Mouse (Mus musculus): Measurements from ENCODE around the gene Pgghg. TPM values are rescaled to one million over a fixed set of nuclear protein-coding genes. Genes with fewer than 3 reads are reported as not detected.
A peak's percentile ranks its signal among the peaks of the same experiment; 100 is the strongest.

Gene Pgghg
- total and polyA plus RNA-seq, 3 experiments, result 3.1 to 3.3 (median 3.2) TPM

- Histone ChIP-seq H3K79me2 (replicated peaks; ENCODE audit: control insufficient read depth, extremely low read depth, insufficient read depth, poor library complexity, severe bottlenecking) (no peaks in the 10 kb centered on the region), H3K36me3 (replicated peaks in 1 of 2; ENCODE audit: control insufficient read depth in 1 of 2, insufficient read depth in 1 of 2, low read length in 1 of 2) (no peaks in the 10 kb centered on the region), H3K27ac (ENCODE audit: insufficient read depth, low read depth) (no peak overlapping the region), H3K4me1 (ENCODE audit: control insufficient read depth in 1 of 2, insufficient read depth in 2 of 2) (peaks cover 2 to 18% of the 10 kb centered on the region in 2 experiments; a peak in 2 of 4 replicates), H3K4me2 (ENCODE audit: insufficient read depth, low read depth, poor library complexity, severe bottlenecking) (no peak overlapping the region), H3K4me3 (replicated peaks in 1 of 3; ENCODE audit: low read depth in 2 of 3, low read length in 2 of 3, poor library complexity in 1 of 3) (no peak overlapping the region), H3K9ac (ENCODE audit: insufficient read depth, low read depth) (no peak overlapping the region), H3K27me3 (replicated peaks) (no peaks in the 10 kb centered on the region), H3K9me3 (replicated peaks; ENCODE audit: low read length) (peaks cover 7% of the 10 kb centered on the region)
- TF ChIP-seq NRF1 (IDR thresholded peaks at IDR 0.05; ENCODE audit: low read depth, low read length), result no peak
- dilution Hi-C loops (cut with MboI; ENCODE audit: extremely low pct_ligation_motif_present, extremely low pct_unique_long_range_greater_than_20kb, low sequenced_read_pairs), result no loop called here
- no peak for DNase-seq (ENCODE audit: extremely low read depth)
- in situ Hi-C loops (cut with MboI; ENCODE audit: low pct_ligation_motif_present, low pct_unique_long_range_greater_than_20kb, low sequenced_read_pairs), result loop anchor here (25.0 kb wide), 1 partner anchor 379 kb away; no protein-coding TSS in a partner anchor
Observed at GRCm38 (mm10) chr7:140982971-140983370, 41.8 kb downstream of the Pgghg start.

DNA sequence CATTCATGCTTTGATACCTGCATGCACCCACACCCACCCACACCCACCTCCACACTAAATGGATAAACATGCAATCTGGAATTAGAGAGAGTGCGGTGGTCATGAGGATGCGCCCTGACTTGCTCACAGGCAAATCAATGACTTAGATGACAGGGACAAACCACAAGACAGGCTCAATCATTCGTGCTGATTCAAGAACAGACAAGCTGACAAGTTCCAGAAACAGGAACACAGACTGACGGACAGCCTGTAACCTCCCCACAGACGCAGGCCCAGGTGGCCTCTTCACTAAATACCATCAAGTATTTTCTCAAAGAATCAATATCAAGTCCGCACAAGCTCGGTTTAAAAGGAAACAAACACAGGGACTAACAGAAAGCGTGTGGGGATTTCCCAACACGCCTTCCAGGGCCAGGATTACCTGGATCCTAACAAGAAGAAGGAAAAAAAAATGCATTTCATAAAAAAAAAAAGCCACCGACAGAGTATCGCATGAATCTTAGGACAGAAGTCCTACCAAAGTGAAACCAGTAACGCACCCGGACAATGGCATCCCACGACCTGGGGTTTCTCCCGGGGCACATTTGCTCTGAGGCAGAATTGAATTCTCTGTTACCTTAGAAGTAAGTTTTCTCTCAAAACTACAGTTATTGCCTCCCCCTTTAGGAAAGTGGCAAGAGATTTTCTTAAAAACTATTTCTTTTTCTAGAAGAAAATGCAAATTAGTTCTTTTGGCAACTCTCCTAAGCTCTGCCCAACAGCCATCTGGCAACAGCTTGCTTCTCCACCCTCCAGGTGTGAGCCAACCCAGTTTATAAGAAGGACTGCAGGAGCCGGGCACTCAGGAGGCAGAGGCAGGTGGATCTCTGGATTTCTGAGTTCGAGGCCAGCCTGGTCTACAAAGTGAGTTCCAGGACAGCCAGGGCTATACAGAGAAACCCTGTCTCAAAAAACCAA, 46.3 kb downstream of the Pgghg start:
- Histone ChIP-seq H3K4me2 (ENCODE audit: insufficient read depth, low read depth, poor library complexity, severe bottlenecking) (peak overlapping the region; percentile 82), H3K36me3 (replicated peaks in 1 of 2; ENCODE audit: control insufficient read depth in 1 of 2, insufficient read depth in 1 of 2, low read length in 1 of 2) (no peaks in the 10 kb centered on the region), H3K9ac (ENCODE audit: insufficient read depth, low read depth) (peak overlapping the region; percentile 60), H3K27me3 (replicated peaks) (no peaks in the 10 kb centered on the region), H3K9me3 (replicated peaks; ENCODE audit: low read length) (peaks cover 7% of the 10 kb centered on the region), H3K27ac (ENCODE audit: insufficient read depth, low read depth) (peak overlapping the region; percentile 37), H3K4me1 (ENCODE audit: control insufficient read depth in 1 of 2, insufficient read depth in 2 of 2) (peaks cover 29 to 44% of the 10 kb centered on the region in 2 experiments), H3K79me2 (replicated peaks; ENCODE audit: control insufficient read depth, extremely low read depth, insufficient read depth, poor library complexity, severe bottlenecking) (no peaks in the 10 kb centered on the region), H3K4me3 (replicated peaks in 1 of 3; ENCODE audit: low read depth in 2 of 3, low read length in 2 of 3, poor library complexity in 1 of 3) (peak overlapping the region; percentile 6 to 47 (median 36))
- DNase-seq (ENCODE audit: extremely low read depth), result peak; percentile 86
- in situ Hi-C loops (cut with MboI; ENCODE audit: low pct_ligation_motif_present, low pct_unique_long_range_greater_than_20kb, low sequenced_read_pairs), result loop anchor here (25.0 kb wide), 1 partner anchor 375 kb away; no protein-coding TSS in a partner anchor
- dilution Hi-C loops (cut with MboI; ENCODE audit: extremely low pct_ligation_motif_present, extremely low pct_unique_long_range_greater_than_20kb, low sequenced_read_pairs), result no loop called here
- TF ChIP-seq BHLHE40 (IDR thresholded peaks at IDR 0.05; ENCODE audit: low read depth, low read length) (peak; percentile 84), ZC3H11A (IDR thresholded peaks at IDR 0.05; ENCODE audit: low read depth, low read length) (no peak), MEF2A (IDR thresholded peaks at IDR 0.05; ENCODE audit: borderline replicate concordance, low read depth, low read length) (peak; percentile 88), POLR2AphosphoS2 (IDR thresholded peaks at IDR 0.05; ENCODE audit: low read depth, low read length) (no peak), KAT2A (IDR thresholded peaks at IDR 0.05; ENCODE audit: insufficient replicate concordance, low read length) (no peak), ZKSCAN1 (IDR thresholded peaks at IDR 0.05; ENCODE audit: borderline replicate concordance, low read depth, low read length) (no peak), SMC3 (IDR thresholded peaks at IDR 0.05; ENCODE audit: low read depth, low read length) (peak; percentile 5; the same call in 1 of the 2 replicates), USF2 (conservative IDR thresholded peaks at IDR 0.05; ENCODE audit: low read depth, low read length) (no peak), IRF4 (IDR thresholded peaks at IDR 0.05; ENCODE audit: low read depth, low read length) (peak; percentile 90), MXI1 (IDR thresholded peaks at IDR 0.05; ENCODE audit: low read depth, low read length) (peak; percentile 66; the same call in 1 of the 2 replicates), E2F4 (IDR thresholded peaks at IDR 0.05; ENCODE audit: insufficient replicate concordance, low read depth, low read length) (no peak), CTCF (conservative IDR thresholded peaks at IDR 0.05 in 1 of 2, IDR thresholded peaks at IDR 0.05 in 1 of 2; ENCODE audit: low read depth in 2 of 2, low read length in 2 of 2) (no peak), RCOR1 (conservative IDR thresholded peaks at IDR 0.05; ENCODE audit: low read depth, low read length) (peak; percentile 66; the same call in 1 of the 2 replicates), CHD1 (IDR thresholded peaks at IDR 0.05; ENCODE audit: low read depth, low read length) (peak; percentile 98), MYC (IDR thresholded peaks at IDR 0.05; ENCODE audit: low read depth, low read length) (no peak; the same call in 1 of the 2 replicates), EP300 (IDR thresholded peaks at IDR 0.05; ENCODE audit: low read length) (peak; percentile 88), GABPA (IDR thresholded peaks at IDR 0.05; ENCODE audit: insufficient replicate concordance, low read depth, low read length) (no peak), USF1 (IDR thresholded peaks at IDR 0.05; ENCODE audit: low read depth, low read length) (no peak), TCF12 (IDR thresholded peaks at IDR 0.05; ENCODE audit: low read depth, low read length) (peak; percentile 92), JUND (conservative IDR thresholded peaks at IDR 0.05; ENCODE audit: low read depth, low read length) (no peak; the same call in 1 of the 2 replicates), ZNF384 (IDR thresholded peaks at IDR 0.05; ENCODE audit: low read depth, low read length) (peak; percentile 74), UBTF (IDR thresholded peaks at IDR 0.05; ENCODE audit: low read depth, low read length) (no peak), RAD21 (IDR thresholded peaks at IDR 0.05; ENCODE audit: low read depth, low read length) (no peak), HCFC1 (IDR thresholded peaks at IDR 0.05; ENCODE audit: low read depth, low read length) (no peak), NRF1 (IDR thresholded peaks at IDR 0.05; ENCODE audit: low read depth, low read length) (peak; percentile 48; the same call in 1 of the 2 replicates), TBP (conservative IDR thresholded peaks at IDR 0.05; ENCODE audit: low read depth, low read length) (0 out of 2 replicates have a peak, but pooled peaks have one; percentile 57), PAX5 (IDR thresholded peaks at IDR 0.05; ENCODE audit: low read length) (no peak), ELF1 (IDR thresholded peaks at IDR 0.05; ENCODE audit: low read depth, low read length) (no peak), SIN3A (IDR thresholded peaks at IDR 0.05; ENCODE audit: low read length) (peak; percentile 59; the same call in 1 of the 2 replicates), CHD2 (IDR thresholded peaks at IDR 0.05; ENCODE audit: low read length) (peak; percentile 65)
